In the genomic region with DNA sequence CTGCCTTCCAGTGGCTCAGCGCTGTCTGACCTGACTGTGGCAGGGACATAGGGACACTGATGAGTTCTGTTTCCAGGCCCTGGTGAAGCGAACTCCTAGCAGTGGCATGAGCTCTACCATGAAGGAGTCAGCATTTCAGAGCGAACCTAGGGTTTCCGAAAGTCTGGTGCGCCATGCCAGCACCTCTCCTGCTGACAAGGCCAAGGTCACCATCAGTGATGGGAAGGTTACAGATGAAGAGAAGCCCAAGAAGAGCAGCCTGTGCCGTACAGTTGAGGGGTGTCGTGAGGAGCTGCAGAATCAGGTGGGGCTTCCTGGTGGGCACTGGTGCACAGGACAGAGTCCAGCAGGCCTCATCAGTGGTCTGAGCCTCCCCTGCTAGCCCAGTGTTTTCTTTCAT, we compare ENCODE assay signal across 27 mouse cellular contexts.
"Had no signal": no experiment of that assay in that cellular context is flagged by ENCODE, and none has a peak within 500 bp of the region (broad histone marks: within the 10 kb centered on the region; RNA-seq: fewer than 3 reads in every experiment).

No protein-coding gene starts in this region.

- DNase-seq: gastrocnemius, postnatal 14 days; gastrocnemius, postnatal 36 days; heart, adult 11 months; heart, adult 2 months; heart, postnatal 14 days; heart, postnatal 36 days; kidney, adult 11 months; kidney, adult 2 months; kidney, adult 9 months; kidney, postnatal 14 days; kidney, postnatal 36 days; layer of hippocampus, adult 9-11 months; layer of hippocampus, postnatal 36 days; left cerebral cortex, postnatal 4 days had no signal

- ATAC-seq: hindbrain, postnatal 0 days; intestine, embryonic 16.5 days; liver, embryonic 12.5 days had no signal

- H3K4me2 ChIP-seq: heart, embryonic 11.5 days; heart, embryonic 13.5 days; heart, embryonic 15.5 days; hindbrain, embryonic 13.5 days; hindbrain, embryonic 15.5 days; kidney, embryonic 15.5 days; limb, embryonic 13.5 days; limb, embryonic 15.5 days; liver, embryonic 12.5 days had no signal

- H3K4me1 ChIP-seq: heart, embryonic 13.5 days; heart, embryonic 15.5 days; hindbrain, embryonic 13.5 days; hindbrain, embryonic 15.5 days; kidney, embryonic 15.5 days; limb, embryonic 13.5 days; limb, embryonic 15.5 days; liver, embryonic 12.5 days had no signal

- H3K27me3 ChIP-seq: heart, embryonic 13.5 days; heart, embryonic 15.5 days; hindbrain, embryonic 13.5 days; hindbrain, embryonic 15.5 days; kidney, embryonic 15.5 days; limb, embryonic 13.5 days; limb, embryonic 15.5 days; liver, embryonic 12.5 days had no signal

- H3K4me3 ChIP-seq: heart, adult 2 months; heart, embryonic 13.5 days; heart, embryonic 15.5 days; hindbrain, embryonic 13.5 days; hindbrain, embryonic 15.5 days; kidney, embryonic 15.5 days; limb, embryonic 13.5 days; limb, embryonic 15.5 days; liver, embryonic 12.5 days had no signal

- H3K9ac ChIP-seq: heart, embryonic 13.5 days; heart, embryonic 15.5 days; hindbrain, embryonic 13.5 days; hindbrain, embryonic 15.5 days; kidney, embryonic 15.5 days; limb, embryonic 13.5 days; limb, embryonic 15.5 days; liver, embryonic 12.5 days; liver, embryonic 14.5 days had no signal

- H3K9me3 ChIP-seq: heart, embryonic 13.5 days; heart, embryonic 15.5 days; hindbrain, embryonic 13.5 days; hindbrain, embryonic 15.5 days; kidney, embryonic 15.5 days; limb, embryonic 13.5 days; limb, embryonic 15.5 days; liver, embryonic 12.5 days had no signal

- H3K27ac ChIP-seq: heart, adult 2 months; heart, embryonic 13.5 days; heart, embryonic 15.5 days; hindbrain, embryonic 13.5 days; hindbrain, embryonic 15.5 days; hindbrain, postnatal 0 days; kidney, embryonic 15.5 days; kidney, postnatal 0 days; limb, embryonic 13.5 days; limb, embryonic 15.5 days; liver, embryonic 12.5 days; liver, embryonic 14.5 days had no signal
